Mouse (Mus musculus) stomach, embryonic 16.5 days (tissue): ENCODE measurements around the gene Rnf144a. TPM values are rescaled to one million over a fixed set of nuclear protein-coding genes. Genes with fewer than 3 reads are reported as not detected.
A peak's percentile ranks its signal among the peaks of the same experiment; 100 is the strongest.

ENCODE experiments used
- ATAC-seq: fragments of 200-750 bp; cut with Nextera tagmentation; 2 replicates; pipeline ENCODE4 v1.8.0; 2017; ENCODE audit warnings: moderate number of reproducible peaks, moderate TSS enrichment; ENCODE audit not compliant: insufficient read depth, low FRiP score
- H3K27ac ChIP-seq: fragments of 300-500 bp; sonication (generic); 2 replicates; pipeline ENCODE4 v1.5.1; 2014; ENCODE audit warnings: low read length
- H3K27me3 ChIP-seq: fragments of 300-500 bp; sonication (generic); 2 replicates; pipeline ENCODE4 v1.6.1; 2014; ENCODE audit warnings: low read length, control low read depth, mixed read lengths; ENCODE audit not compliant: control insufficient read depth, insufficient read depth
- H3K36me3 ChIP-seq: fragments of 300-500 bp; sonication (generic); 2 replicates; pipeline ENCODE4 v1.6.1; 2014; ENCODE audit warnings: low read length; ENCODE audit not compliant: control insufficient read depth, insufficient read depth
- H3K4me1 ChIP-seq: fragments of 300-500 bp; sonication (generic); 2 replicates; pipeline ENCODE4 v1.6.1; 2014; ENCODE audit warnings: low read length, control low read depth, mixed read lengths; ENCODE audit not compliant: control insufficient read depth, insufficient read depth
- H3K4me2 ChIP-seq: fragments of 300-500 bp; sonication (generic); 2 replicates; pipeline ENCODE4 v1.6.1; 2014; ENCODE audit warnings: low read depth, low read length, mixed read lengths
- H3K4me3 ChIP-seq: fragments of 300-500 bp; sonication (generic); replicated peaks from 2 replicates; pipeline ENCODE4 v1.5.1; 2014; ENCODE audit warnings: mild to moderate bottlenecking, low read length
- H3K9ac ChIP-seq: fragments of 300-500 bp; sonication (generic); 2 replicates; pipeline ENCODE4 v1.6.1; 2014; ENCODE audit warnings: low read length
- H3K9me3 ChIP-seq: fragments of 300-500 bp; sonication (generic); replicated peaks from 2 replicates; pipeline ENCODE4 v1.6.1; 2016; ENCODE audit warnings: low read length, control low read depth; ENCODE audit not compliant: control insufficient read depth
- WGBS: fragments of 180-500 bp; shearing (Covaris S2); extraction: QIAGEN DNeasy Blood & Tissue Kit; methylation state at CpG from one replicate; pipeline ENCODE4 v1.1.7; 2014; 5-methylcytosine and 5-hydroxymethylcytosine counted together
- microRNA-seq: library from miRNA; unstranded; fragments of <30 nt; microRNA quantifications from one replicate; pipeline ENCODE4, GENCODE M21; 2016
- polyA plus RNA-seq: library from polyadenylated mRNA; unstranded; fragments of >200 nt; fragmentation: Nextera tagmentation; extraction: Ambion mirVana; gene quantifications from 2 replicates; pipeline ENCODE4 v1.2.1, GENCODE M21; 2015

The Rnf144a gene
- polyA plus RNA-seq, 1 experiment from 2014 or later = 18.3 TPM

DNA sequence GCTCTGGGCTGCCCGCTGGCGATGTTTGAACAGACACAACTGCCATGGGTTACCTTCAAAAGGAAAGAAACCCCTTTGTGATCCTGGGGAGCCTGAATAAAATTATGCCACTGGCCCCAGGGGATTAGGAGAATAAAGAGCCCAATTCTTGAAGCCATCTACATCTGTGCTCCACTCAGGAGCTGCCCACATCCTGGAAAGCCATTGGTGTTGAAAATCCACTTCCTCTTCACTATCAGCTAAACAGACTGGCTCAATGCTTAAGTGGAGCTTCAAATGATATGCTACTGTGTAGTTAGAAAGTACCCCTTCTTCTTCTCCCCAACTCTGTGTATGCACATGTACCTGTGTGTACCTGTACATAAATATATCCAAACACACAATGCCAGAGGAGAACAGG is 125.9 kb downstream of the Rnf144a start:
- H3K27ac ChIP-seq = no peak overlapping the region
- 68% methylated on average over 2 of the region's 2 CpGs for WGBS
- no peak for ATAC-seq

DNA sequence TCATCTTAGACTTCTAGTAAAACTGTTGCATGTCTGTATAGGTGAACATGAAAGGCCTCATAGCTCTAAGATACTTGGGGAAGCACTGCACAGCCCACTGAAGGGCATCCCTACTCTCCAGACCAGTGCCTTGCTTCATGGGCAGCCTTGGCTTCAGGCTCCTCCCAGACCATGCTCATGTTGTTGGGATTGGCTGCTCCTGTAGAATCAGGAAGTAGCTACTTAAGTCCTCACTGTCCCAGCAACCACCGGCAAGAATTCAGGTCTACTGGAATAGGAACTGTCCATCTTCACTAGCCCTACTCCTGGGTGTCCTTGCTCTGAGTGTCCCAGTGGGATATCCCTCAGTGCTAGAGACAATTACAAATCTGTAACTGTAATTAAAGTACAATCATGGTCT is 126.7 kb downstream of the Rnf144a start:
- 69% methylated on average over 1 of the region's 1 CpGs for WGBS
- no peak overlapping the region for H3K27ac ChIP-seq
- no peak overlapping the region for H3K4me2 ChIP-seq
- no peaks in the 10 kb centered on the region for H3K36me3 ChIP-seq
- H3K9ac ChIP-seq = no peak overlapping the region
- no peak for ATAC-seq
- H3K27me3 ChIP-seq = no peaks in the 10 kb centered on the region
- no peak overlapping the region for H3K4me3 ChIP-seq
- H3K4me1 ChIP-seq = no peaks in the 10 kb centered on the region
- no peaks in the 10 kb centered on the region for H3K9me3 ChIP-seq

More for the DNA sequence above, 125.9 kb downstream of the Rnf144a start:
- Histone ChIP-seq H3K36me3 (no peaks in the 10 kb centered on the region), H3K27me3 (no peaks in the 10 kb centered on the region), H3K4me3 (no peak overlapping the region), H3K4me2 (no peak overlapping the region), H3K4me1 (no peaks in the 10 kb centered on the region), H3K9me3 (no peaks in the 10 kb centered on the region), H3K9ac (no peak overlapping the region)

DNA sequence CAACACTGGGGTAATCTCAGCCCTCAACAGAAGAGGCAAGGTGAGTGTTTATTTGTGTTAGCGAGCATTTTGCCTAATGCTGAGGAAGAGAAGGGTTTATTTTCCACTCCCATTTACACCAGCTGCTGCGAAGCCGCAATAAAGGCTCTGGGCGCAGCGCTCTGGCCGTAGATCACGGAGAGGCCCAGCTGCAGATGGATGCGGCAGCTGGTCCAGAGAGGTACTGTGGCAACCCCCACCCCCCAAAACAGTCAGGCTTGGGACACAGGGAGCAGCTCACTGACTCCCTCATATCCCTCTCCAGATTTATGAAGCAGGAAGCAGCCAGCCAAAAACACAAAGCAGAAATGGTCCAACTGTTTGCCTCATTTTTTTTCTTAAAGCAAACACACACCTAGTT is 129.1 kb downstream of the Rnf144a start:
- Histone ChIP-seq H3K9me3 (no peaks in the 10 kb centered on the region), H3K4me1 (no peaks in the 10 kb centered on the region), H3K4me3 (no peak overlapping the region), H3K4me2 (no peak overlapping the region), H3K36me3 (no peaks in the 10 kb centered on the region), H3K27ac (no peak overlapping the region), H3K9ac (no peak overlapping the region), H3K27me3 (no peaks in the 10 kb centered on the region)
- WGBS = 41% methylated on average over 8 of the region's 8 CpGs
- ATAC-seq = no peak

DNA sequence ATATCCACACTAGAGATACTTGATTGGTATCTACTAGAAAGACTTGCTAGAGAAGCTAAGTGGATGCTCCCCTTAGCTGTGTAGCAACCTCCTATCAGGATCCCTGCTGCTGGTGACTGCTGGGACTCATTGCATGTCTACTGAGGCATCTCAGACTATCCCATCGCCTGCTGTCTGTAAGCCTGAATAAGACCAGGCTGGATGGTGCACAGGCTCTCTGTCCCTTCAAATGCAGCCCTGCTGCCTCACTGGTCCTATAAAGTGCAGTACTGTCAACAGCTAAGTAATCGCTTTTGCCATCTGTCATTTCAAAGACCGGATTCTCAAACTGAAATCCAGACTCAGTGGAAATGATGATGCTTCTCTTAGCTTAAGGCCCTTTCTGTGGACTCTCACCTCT is 129.6 kb downstream of the Rnf144a start:
- H3K27ac ChIP-seq = no peak overlapping the region

DNA sequence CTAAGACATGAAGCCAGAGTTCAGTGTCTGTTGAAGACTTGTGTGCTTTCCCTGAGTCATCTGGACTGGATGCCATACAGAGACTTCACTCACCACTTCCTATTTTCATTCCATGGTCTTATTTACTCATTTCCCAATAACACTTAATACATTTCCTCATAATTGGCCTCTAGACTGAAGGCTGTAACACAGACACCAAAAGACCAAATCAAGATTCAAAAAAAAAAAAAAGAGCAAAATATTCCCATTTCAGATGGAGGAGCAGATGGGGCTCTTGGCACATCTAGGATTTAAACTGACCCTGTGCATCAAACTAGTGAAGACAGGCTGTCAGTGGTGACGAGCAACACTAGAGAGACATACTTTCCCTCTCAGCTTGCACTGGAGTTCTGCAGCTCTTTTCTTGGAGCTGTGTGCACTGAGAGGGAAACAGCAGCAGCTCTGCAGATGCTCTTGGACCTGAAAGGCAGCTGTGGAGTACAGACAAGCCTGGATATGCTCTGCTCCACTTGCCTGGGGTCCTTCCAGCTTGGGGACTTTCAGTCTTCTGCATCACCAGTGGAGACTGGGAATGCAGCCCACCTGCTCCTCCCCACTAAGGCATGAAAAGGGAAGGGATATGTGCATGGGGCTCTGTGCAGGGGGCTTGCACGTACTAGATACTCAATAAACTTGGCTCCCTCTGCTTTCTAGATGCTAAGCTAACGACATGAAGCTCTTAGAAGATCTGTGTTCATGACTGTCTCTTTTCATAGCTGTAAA is 134.2 kb downstream of the Rnf144a start:
- WGBS = 69% methylated on average over 3 of the region's 3 CpGs
- Histone ChIP-seq H3K9me3 (no peaks in the 10 kb centered on the region), H3K36me3 (no peaks in the 10 kb centered on the region), H3K27ac (no peak overlapping the region), H3K27me3 (no peaks in the 10 kb centered on the region), H3K4me2 (no peak overlapping the region), H3K4me1 (peaks cover 3% of the 10 kb centered on the region; the same call in 1 of the 2 replicates), H3K9ac (no peak overlapping the region), H3K4me3 (no peak overlapping the region)
- ATAC-seq = no peak

More for the DNA sequence above, 129.6 kb downstream of the Rnf144a start:
- no peak overlapping the region for H3K9ac ChIP-seq
- no peak overlapping the region for H3K4me3 ChIP-seq
- ATAC-seq = no peak
- no peaks in the 10 kb centered on the region for H3K27me3 ChIP-seq
- WGBS = 61% methylated on average over 3 of the region's 3 CpGs
- H3K36me3 ChIP-seq = no peaks in the 10 kb centered on the region
- H3K9me3 ChIP-seq = no peaks in the 10 kb centered on the region
- no peaks in the 10 kb centered on the region for H3K4me1 ChIP-seq
- no peak overlapping the region for H3K4me2 ChIP-seq

DNA sequence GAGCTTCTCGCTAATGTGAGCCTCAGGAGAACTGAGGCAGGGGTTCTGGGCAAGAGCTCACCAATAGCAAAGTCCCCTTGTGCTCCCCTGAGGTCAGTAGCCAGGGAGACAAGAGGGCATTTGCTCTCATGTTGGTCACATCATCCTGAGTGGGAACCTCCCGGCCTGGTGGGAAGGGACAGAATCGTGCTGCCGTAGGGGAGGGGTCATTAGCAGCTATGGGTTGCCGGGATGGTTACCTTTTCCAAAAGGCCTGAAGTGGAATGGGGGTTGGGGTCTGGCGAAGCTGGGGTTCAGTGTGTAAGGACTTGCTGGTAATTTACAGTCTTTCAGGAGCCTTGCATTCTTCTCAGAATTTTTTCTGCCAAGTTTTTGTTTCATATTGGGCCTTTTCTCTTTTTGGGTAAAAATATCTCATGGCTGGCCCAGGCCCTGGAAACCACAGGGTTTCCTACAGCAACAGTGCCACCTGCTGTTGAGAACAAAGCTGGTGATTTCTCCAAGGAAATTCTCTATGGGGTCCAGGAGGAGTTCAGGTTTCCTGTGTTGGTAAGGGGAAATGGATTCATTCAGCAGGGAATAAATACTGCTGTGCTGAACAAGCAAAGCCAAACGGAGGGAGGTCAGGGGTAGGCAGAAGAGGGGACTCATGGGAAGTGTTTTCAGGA is 137.9 kb downstream of the Rnf144a start:
- Histone ChIP-seq H3K27me3 (no peaks in the 10 kb centered on the region), H3K4me2 (no peak overlapping the region), H3K9me3 (no peaks in the 10 kb centered on the region), H3K36me3 (no peaks in the 10 kb centered on the region), H3K4me1 (peaks cover 3% of the 10 kb centered on the region; the same call in 1 of the 2 replicates), H3K27ac (no peak overlapping the region), H3K9ac (peak overlapping the region; percentile 21; the same call in 1 of the 2 replicates), H3K4me3 (no peak overlapping the region)
- peak; percentile 71; the same call in 1 of the 2 replicates for ATAC-seq
- WGBS = 45% methylated on average over 7 of the region's 7 CpGs

DNA sequence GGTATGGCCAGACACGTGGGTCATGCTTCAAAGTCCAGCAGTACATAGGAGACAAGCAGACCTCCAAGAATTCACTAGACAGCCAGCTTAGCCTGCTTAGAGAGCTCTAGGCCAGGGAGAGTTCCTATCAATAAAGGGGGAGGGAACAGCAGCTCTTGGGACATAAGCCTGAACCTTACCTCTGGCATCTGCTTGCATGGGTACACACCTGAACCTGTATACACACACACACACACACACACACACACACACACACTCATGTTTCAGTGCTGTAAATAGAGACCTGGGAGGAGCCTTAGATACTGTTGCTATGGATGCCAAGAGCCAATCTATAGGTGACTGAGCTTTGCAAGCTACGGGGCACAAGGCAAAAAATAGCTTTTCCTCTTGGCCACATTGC is 138.5 kb downstream of the Rnf144a start:
- 39% methylated on average over 2 of the region's 2 CpGs for WGBS
- peak; percentile 62; the same call in 1 of the 2 replicates for ATAC-seq
- Histone ChIP-seq H3K27ac (no peak overlapping the region), H3K4me2 (no peak overlapping the region), H3K4me1 (peaks cover 3% of the 10 kb centered on the region; the same call in 1 of the 2 replicates), H3K9ac (no peak overlapping the region), H3K27me3 (no peaks in the 10 kb centered on the region), H3K4me3 (no peak overlapping the region), H3K36me3 (no peaks in the 10 kb centered on the region), H3K9me3 (no peaks in the 10 kb centered on the region)

Small RNAs within 50 kb of the gene (microRNA-seq; reads per million reads assigned to microRNA genes)
- gene Mir6538 = 13.9 reads per million, percentile 36 among the genes with 10 or more reads in this experiment

Other genes starting within 250 kb of the Rnf144a start
- 1.2 and 1.4 TPM in 2 replicates for gene Rsad2, start 41.2 kb upstream of the Rnf144a start, polyA plus RNA-seq
- gene Cmpk2, start 54.0 kb upstream of the Rnf144a start, polyA plus RNA-seq = 4.4 and 5.9 TPM in 2 replicates